Mouse (Mus musculus): ENCODE measurements around the gene Arhgap21. TPM values are rescaled to one million over a fixed set of nuclear protein-coding genes. Genes with fewer than 3 reads are reported as not detected.

Arhgap21 gene
- polyA plus RNA-seq, 1 experiment from 2014 or later = 40.9 TPM

- 91% methylated on average over 1 of the region's 1 CpGs for whole genome bisulfite sequencing
- Histone ChIP-seq H3K4me2 (ENCODE audit: low read length) (no peak overlapping the region), H3K36me3 (ENCODE audit: control insufficient read depth, insufficient read depth) (peaks cover 3% of the 10 kb centered on the region; the same call in 1 of the 2 replicates), H3K4me1 (replicated peaks; ENCODE audit: control insufficient read depth, insufficient read depth, low read length) (no peaks in the 10 kb centered on the region; the same call in 1 of the 2 replicates), H3K9me3 (ENCODE audit: control insufficient read depth, low read length) (no peaks in the 10 kb centered on the region), H3K27me3 (replicated peaks; ENCODE audit: control insufficient read depth, insufficient read depth, low read length) (no peaks in the 10 kb centered on the region), H3K27ac (ENCODE audit: low read length) (no peak overlapping the region), H3K4me3 (replicated peaks; ENCODE audit: low read length) (no peak overlapping the region), H3K9ac (replicated peaks; ENCODE audit: low read depth, low read length) (no peak overlapping the region)
- ATAC-seq = no peak
Measured at GRCm38 (mm10) chr2:20913019-20913415, 55.7 kb downstream of the Arhgap21 start.

DNA sequence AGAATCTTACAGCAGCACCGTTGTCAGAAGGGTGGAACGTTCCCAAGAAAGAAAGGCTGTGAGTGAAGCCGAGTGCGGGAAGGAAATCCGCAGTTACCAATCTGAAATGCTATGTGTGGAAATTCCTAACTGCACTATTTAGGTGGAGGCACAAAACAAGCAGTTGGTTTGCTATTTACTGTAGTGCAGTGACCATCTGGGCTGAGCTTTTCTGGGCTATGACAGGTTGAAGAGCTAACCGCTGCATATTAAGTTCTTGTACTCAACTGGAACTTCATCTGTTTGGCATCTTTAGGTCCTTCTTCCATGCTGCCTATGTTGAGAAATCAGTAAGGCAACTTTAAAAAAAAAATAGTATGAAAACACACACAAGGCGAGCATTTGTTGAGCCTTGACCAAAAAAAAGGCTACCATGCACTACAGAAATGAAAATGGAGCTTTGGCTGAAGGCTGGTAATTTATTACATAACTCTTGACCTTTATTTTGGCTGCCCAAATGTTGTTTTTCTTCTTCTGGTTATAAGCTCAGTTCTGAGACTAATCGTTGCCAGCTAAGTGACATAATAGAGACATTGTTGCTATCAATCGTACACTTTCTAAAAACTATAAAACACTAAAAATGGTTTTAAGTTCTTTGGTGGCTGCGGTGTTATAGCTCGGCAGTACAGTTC is 56.2 kb downstream of the Arhgap21 start:
- Histone ChIP-seq H3K9me3 (ENCODE audit: control insufficient read depth, low read length) (no peaks in the 10 kb centered on the region), H3K4me1 (replicated peaks; ENCODE audit: control insufficient read depth, insufficient read depth, low read length) (no peaks in the 10 kb centered on the region; the same call in 1 of the 2 replicates), H3K27me3 (replicated peaks; ENCODE audit: control insufficient read depth, insufficient read depth, low read length) (no peaks in the 10 kb centered on the region), H3K4me3 (replicated peaks; ENCODE audit: low read length) (no peak overlapping the region), H3K27ac (ENCODE audit: low read length) (no peak overlapping the region), H3K4me2 (ENCODE audit: low read length) (no peak overlapping the region), H3K9ac (replicated peaks; ENCODE audit: low read depth, low read length) (no peak overlapping the region), H3K36me3 (ENCODE audit: control insufficient read depth, insufficient read depth) (peaks cover 3% of the 10 kb centered on the region; the same call in 1 of the 2 replicates)
- no peak for ATAC-seq
- 82% methylated on average over 11 of the region's 11 CpGs for WGBS

- Histone ChIP-seq H3K27me3 (replicated peaks; ENCODE audit: control insufficient read depth, insufficient read depth, low read length) (no peaks in the 10 kb centered on the region), H3K9me3 (ENCODE audit: control insufficient read depth, low read length) (no peaks in the 10 kb centered on the region), H3K4me1 (replicated peaks; ENCODE audit: control insufficient read depth, insufficient read depth, low read length) (no peaks in the 10 kb centered on the region; the same call in 1 of the 2 replicates), H3K4me2 (ENCODE audit: low read length) (no peak overlapping the region), H3K9ac (replicated peaks; ENCODE audit: low read depth, low read length) (no peak overlapping the region), H3K36me3 (ENCODE audit: control insufficient read depth, insufficient read depth) (peaks cover 3% of the 10 kb centered on the region; the same call in 1 of the 2 replicates), H3K4me3 (replicated peaks; ENCODE audit: low read length) (no peak overlapping the region), H3K27ac (ENCODE audit: low read length) (no peak overlapping the region)
- ATAC-seq = no peak
- WGBS = 93% methylated on average over 3 of the region's 3 CpGs
Measured at GRCm38 (mm10) chr2:20910446-20910845, 58.2 kb downstream of the Arhgap21 start.

- Histone ChIP-seq H3K4me1 (replicated peaks; ENCODE audit: control insufficient read depth, insufficient read depth, low read length) (no peaks in the 10 kb centered on the region; the same call in 1 of the 2 replicates), H3K27ac (ENCODE audit: low read length) (no peak overlapping the region), H3K9me3 (ENCODE audit: control insufficient read depth, low read length) (no peaks in the 10 kb centered on the region), H3K9ac (replicated peaks; ENCODE audit: low read depth, low read length) (no peak overlapping the region), H3K4me2 (ENCODE audit: low read length) (no peak overlapping the region), H3K4me3 (replicated peaks; ENCODE audit: low read length) (no peak overlapping the region), H3K27me3 (replicated peaks; ENCODE audit: control insufficient read depth, insufficient read depth, low read length) (no peaks in the 10 kb centered on the region), H3K36me3 (ENCODE audit: control insufficient read depth, insufficient read depth) (peaks cover 3% of the 10 kb centered on the region; the same call in 1 of the 2 replicates)
- no peak for ATAC-seq
- WGBS = 71% methylated on average over 7 of the region's 7 CpGs
Measured at GRCm38 (mm10) chr2:20909404-20909803, 59.3 kb downstream of the Arhgap21 start.

DNA sequence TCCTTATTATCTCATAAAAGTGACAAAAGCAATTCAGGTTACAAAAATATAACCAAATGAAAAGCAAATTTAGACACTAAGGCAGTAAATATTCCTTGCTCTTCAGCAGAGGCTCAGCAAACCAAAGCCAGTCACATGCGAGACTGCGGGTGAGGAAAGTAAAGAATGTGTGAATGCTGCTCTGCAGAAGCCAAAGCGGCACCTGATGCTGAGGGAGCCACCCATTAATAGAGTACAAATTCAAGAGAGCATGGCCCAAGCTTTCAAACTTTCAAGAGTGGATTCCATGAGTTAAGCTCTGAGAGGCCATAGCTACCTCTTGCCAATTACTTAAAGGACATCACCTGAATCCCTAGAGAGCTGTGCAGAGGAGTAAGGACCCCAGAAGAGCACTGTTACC is 61.4 kb downstream of the Arhgap21 start:
- Histone ChIP-seq H3K9me3 (ENCODE audit: control insufficient read depth, low read length) (no peaks in the 10 kb centered on the region), H3K4me1 (replicated peaks; ENCODE audit: control insufficient read depth, insufficient read depth, low read length) (no peaks in the 10 kb centered on the region; the same call in 1 of the 2 replicates), H3K9ac (replicated peaks; ENCODE audit: low read depth, low read length) (no peak overlapping the region), H3K4me2 (ENCODE audit: low read length) (no peak overlapping the region), H3K27ac (ENCODE audit: low read length) (no peak overlapping the region), H3K36me3 (ENCODE audit: control insufficient read depth, insufficient read depth) (peaks cover 2% of the 10 kb centered on the region; the same call in 1 of the 2 replicates), H3K4me3 (replicated peaks; ENCODE audit: low read length) (no peak overlapping the region), H3K27me3 (replicated peaks; ENCODE audit: control insufficient read depth, insufficient read depth, low read length) (no peaks in the 10 kb centered on the region)
- WGBS = 90% methylated on average over 3 of the region's 3 CpGs
- no peak for ATAC-seq

DNA sequence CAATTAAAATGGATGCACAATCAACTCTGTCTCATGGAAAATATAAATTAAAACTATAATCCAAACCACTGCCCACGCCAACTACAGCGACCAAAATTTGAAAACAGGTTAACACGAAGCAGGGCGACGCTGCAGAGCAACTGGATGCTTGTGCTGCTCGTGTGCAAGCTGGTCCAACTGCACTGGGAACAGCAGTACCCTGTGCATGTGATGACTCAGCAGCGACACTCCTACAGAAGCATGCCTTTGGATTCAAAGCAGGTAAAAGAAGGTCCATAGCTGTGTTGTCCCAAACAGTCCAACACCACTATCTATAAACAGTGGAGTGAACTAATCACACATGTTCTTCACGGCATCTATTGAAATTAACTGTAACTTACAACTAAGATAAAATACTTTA is 63.3 kb downstream of the Arhgap21 start:
- H3K4me1 ChIP-seq (replicated peaks; ENCODE audit: control insufficient read depth, insufficient read depth, low read length) = no peaks in the 10 kb centered on the region; the same call in 1 of the 2 replicates
- no peak overlapping the region for H3K9ac ChIP-seq (replicated peaks; ENCODE audit: low read depth, low read length)
- H3K4me3 ChIP-seq (replicated peaks; ENCODE audit: low read length) = no peak overlapping the region
- ATAC-seq = no peak
- no peaks in the 10 kb centered on the region for H3K9me3 ChIP-seq (ENCODE audit: control insufficient read depth, low read length)
- H3K4me2 ChIP-seq (ENCODE audit: low read length) = no peak overlapping the region
- H3K27me3 ChIP-seq (replicated peaks; ENCODE audit: control insufficient read depth, insufficient read depth, low read length) = no peaks in the 10 kb centered on the region
- no peaks in the 10 kb centered on the region for H3K36me3 ChIP-seq (ENCODE audit: control insufficient read depth, insufficient read depth)
- no peak overlapping the region for H3K27ac ChIP-seq (ENCODE audit: low read length)
- 93% methylated on average over 8 of the region's 8 CpGs for WGBS

- H3K36me3 ChIP-seq (ENCODE audit: control insufficient read depth, insufficient read depth) = no peaks in the 10 kb centered on the region
- 86% methylated on average over 11 of the region's 11 CpGs for WGBS
- no peaks in the 10 kb centered on the region for H3K9me3 ChIP-seq (ENCODE audit: control insufficient read depth, low read length)
- H3K9ac ChIP-seq (replicated peaks; ENCODE audit: low read depth, low read length) = no peak overlapping the region
- H3K4me1 ChIP-seq (replicated peaks; ENCODE audit: control insufficient read depth, insufficient read depth, low read length) = peaks cover 4% of the 10 kb centered on the region; the same call in 1 of the 2 replicates
- H3K27me3 ChIP-seq (replicated peaks; ENCODE audit: control insufficient read depth, insufficient read depth, low read length) = no peaks in the 10 kb centered on the region
- no peak overlapping the region for H3K4me2 ChIP-seq (ENCODE audit: low read length)
- no peak for ATAC-seq
- no peak overlapping the region for H3K4me3 ChIP-seq (replicated peaks; ENCODE audit: low read length)
- no peak overlapping the region for H3K27ac ChIP-seq (ENCODE audit: low read length)
Measured at GRCm38 (mm10) chr2:20902981-20903645, 65.6 kb downstream of the Arhgap21 start.

GRCm38 (mm10) chr2:20901916-20902315 is 66.8 kb downstream of the Arhgap21 start:
- H3K4me1 ChIP-seq (replicated peaks; ENCODE audit: control insufficient read depth, insufficient read depth, low read length) = peaks cover 4% of the 10 kb centered on the region; the same call in 1 of the 2 replicates
- ATAC-seq = no peak
- 96% methylated on average over 4 of the region's 4 CpGs for WGBS

DNA sequence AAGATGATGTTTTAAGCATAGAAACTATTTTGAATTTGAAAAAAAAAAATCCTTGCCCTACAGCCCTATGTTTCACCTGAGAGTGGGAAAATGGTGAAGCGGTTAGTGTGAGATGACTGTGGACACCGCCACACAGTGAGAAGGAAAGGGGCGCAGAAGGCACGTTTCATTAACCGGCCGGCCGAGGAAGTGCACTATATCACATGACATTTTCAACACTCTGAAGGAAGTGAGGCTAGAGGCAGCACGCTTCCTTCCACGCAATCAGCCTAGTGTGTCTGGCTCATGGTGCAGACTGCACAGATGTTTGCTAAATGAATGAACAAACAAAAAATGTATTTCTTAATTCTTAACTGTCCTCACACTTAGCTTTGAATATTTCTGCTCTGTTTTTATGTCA is 69.4 kb downstream of the Arhgap21 start:
- H3K4me2 ChIP-seq (ENCODE audit: low read length) = no peak overlapping the region
- no peaks in the 10 kb centered on the region for H3K36me3 ChIP-seq (ENCODE audit: control insufficient read depth, insufficient read depth)
- no peak overlapping the region for H3K9ac ChIP-seq (replicated peaks; ENCODE audit: low read depth, low read length)
- H3K9me3 ChIP-seq (ENCODE audit: control insufficient read depth, low read length) = no peaks in the 10 kb centered on the region
- WGBS = 75% methylated on average over 9 of the region's 9 CpGs
- no peak overlapping the region for H3K4me3 ChIP-seq (replicated peaks; ENCODE audit: low read length)
- no peaks in the 10 kb centered on the region for H3K27me3 ChIP-seq (replicated peaks; ENCODE audit: control insufficient read depth, insufficient read depth, low read length)
- no peak overlapping the region for H3K27ac ChIP-seq (ENCODE audit: low read length)
- ATAC-seq = no peak
- H3K4me1 ChIP-seq (replicated peaks; ENCODE audit: control insufficient read depth, insufficient read depth, low read length) = peaks cover 5% of the 10 kb centered on the region

More at GRCm38 (mm10) chr2:20901916-20902315, 66.8 kb downstream of the Arhgap21 start:
- H3K9me3 ChIP-seq (ENCODE audit: control insufficient read depth, low read length) = no peaks in the 10 kb centered on the region
- H3K27ac ChIP-seq (ENCODE audit: low read length) = no peak overlapping the region
- no peak overlapping the region for H3K9ac ChIP-seq (replicated peaks; ENCODE audit: low read depth, low read length)
- H3K36me3 ChIP-seq (ENCODE audit: control insufficient read depth, insufficient read depth) = no peaks in the 10 kb centered on the region
- H3K4me3 ChIP-seq (replicated peaks; ENCODE audit: low read length) = no peak overlapping the region
- H3K27me3 ChIP-seq (replicated peaks; ENCODE audit: control insufficient read depth, insufficient read depth, low read length) = no peaks in the 10 kb centered on the region
- H3K4me2 ChIP-seq (ENCODE audit: low read length) = no peak overlapping the region
